Mouse (Mus musculus): ENCODE data around the gene Gpatch4. TPM values are rescaled to one million over a fixed set of nuclear protein-coding genes. Genes with fewer than 3 reads are reported as not detected.

Gene Gpatch4
- polyA plus RNA-seq, 1 experiment, result 18.9 TPM

DNA sequence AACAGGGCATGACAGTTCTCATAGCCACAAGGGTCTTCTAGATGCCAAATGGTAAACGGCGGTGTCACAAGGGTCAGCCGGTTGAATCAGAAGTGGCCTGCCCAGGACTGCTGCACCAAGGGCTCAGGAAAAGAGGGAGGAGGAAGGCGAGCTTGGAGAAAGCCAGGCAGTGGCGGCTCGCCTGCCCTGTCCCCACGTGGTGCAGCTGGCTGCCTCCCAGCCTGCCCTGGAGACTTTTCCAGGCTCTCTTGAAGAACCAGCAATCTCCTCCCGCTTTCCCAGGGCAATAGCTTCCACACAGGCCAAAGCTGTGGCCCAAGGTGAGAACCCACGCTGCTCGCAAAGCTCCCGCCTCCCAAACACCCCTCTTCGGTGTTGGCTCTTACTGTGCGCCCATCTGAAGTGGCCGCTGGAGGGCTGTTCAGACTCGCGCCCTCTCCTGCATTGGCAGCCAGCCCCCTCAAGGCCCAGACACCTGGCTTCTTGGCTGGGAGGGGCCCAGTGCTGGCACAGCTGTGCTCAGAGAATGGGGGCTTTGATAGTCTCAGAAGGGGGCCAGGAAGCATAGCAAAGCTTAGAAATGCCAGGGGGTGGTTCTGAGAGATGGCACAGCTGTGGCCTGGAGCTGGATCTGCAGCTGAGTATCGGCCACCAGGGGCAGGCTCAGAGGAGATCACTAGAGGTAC is 40.5 kb upstream of the Gpatch4 start:
- TF ChIP-seq GATA1 (IDR thresholded peaks at IDR 0.05; ENCODE audit: borderline replicate concordance, low read length), result no peak
- no peak for TF ChIP-seq FLI1 (IDR thresholded peaks at IDR 0.05; ENCODE audit: low read length)
- Histone ChIP-seq H3K9me3 (peaks cover 22% of the 10 kb centered on the region), H3K36me3 (replicated peaks; ENCODE audit: low read length) (no peaks in the 10 kb centered on the region), H3K27me3 (replicated peaks) (peaks cover 84% of the 10 kb centered on the region), H3K4me1 (peaks cover 26% of the 10 kb centered on the region), H3K4me3 (replicated peaks) (no peak overlapping the region)

DNA sequence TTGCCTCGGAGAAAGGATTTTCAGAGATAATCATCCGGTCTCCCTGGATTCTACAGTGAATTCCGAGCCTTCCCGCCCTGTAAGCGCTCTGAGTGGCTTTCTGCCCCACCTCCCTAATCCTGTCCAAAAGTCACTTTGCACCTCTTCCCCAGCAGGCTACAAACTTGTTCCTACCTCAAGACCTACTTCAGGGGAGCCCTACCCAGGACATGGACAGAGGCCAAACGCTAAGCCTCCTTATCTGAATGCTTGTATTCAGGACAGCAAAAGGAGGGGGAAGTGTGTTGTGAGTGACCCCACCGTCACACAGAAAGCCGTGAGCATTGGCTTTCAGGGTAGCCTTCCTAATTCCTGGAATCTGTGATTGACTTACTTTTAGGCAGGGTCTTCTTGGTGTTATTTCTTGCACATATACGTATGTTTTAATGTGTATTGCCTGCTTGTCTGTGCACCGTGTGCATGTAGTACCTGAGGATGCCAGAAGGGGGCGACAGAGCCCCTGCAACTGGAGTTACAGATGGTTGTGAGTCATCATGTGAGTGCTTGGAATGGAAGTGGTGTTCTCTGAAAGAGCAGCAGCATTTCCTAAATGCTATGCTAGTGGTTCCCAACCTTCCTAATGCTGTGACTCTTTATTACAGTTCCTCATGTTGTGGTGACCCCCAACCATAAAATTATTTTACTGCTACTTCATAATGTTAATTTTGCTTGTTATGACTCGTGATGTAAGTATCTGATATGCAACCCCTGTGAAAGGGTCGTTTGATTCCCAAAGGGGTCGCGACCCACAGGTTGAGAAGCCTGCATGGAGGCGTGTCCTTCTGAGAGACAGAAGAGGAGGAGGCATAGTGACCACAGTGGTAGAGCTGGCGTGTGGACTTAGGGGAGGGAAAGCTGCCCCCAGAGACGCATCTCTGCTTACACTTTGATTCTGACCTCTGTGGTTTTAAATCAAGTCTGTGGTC is 36.8 kb upstream of the Gpatch4 start:
- Histone ChIP-seq H3K36me3 (replicated peaks; ENCODE audit: low read length) (no peaks in the 10 kb centered on the region), H3K9me3 (peaks cover 22% of the 10 kb centered on the region), H3K4me1 (no peaks in the 10 kb centered on the region), H3K27me3 (replicated peaks) (peaks cover 61% of the 10 kb centered on the region), H3K4me3 (replicated peaks) (no peak overlapping the region)
- TF ChIP-seq FLI1 (IDR thresholded peaks at IDR 0.05; ENCODE audit: low read length) (no peak), GATA1 (IDR thresholded peaks at IDR 0.05; ENCODE audit: borderline replicate concordance, low read length) (no peak)

GRCm38 (mm10) chr3:88010634-88011265 is 32.2 kb upstream of the Gpatch4 start:
- H3K9me3 ChIP-seq, result peaks cover 25% of the 10 kb centered on the region
- TF ChIP-seq FLI1 (IDR thresholded peaks at IDR 0.05; ENCODE audit: low read length) (no peak), GATA1 (IDR thresholded peaks at IDR 0.05; ENCODE audit: borderline replicate concordance, low read length) (no peak)
- no peaks in the 10 kb centered on the region for H3K36me3 ChIP-seq (replicated peaks; ENCODE audit: low read length)
- H3K27me3 ChIP-seq (replicated peaks), result peaks cover 45% of the 10 kb centered on the region
- no peak overlapping the region for H3K4me3 ChIP-seq (replicated peaks)
- H3K4me1 ChIP-seq, result no peaks in the 10 kb centered on the region

DNA sequence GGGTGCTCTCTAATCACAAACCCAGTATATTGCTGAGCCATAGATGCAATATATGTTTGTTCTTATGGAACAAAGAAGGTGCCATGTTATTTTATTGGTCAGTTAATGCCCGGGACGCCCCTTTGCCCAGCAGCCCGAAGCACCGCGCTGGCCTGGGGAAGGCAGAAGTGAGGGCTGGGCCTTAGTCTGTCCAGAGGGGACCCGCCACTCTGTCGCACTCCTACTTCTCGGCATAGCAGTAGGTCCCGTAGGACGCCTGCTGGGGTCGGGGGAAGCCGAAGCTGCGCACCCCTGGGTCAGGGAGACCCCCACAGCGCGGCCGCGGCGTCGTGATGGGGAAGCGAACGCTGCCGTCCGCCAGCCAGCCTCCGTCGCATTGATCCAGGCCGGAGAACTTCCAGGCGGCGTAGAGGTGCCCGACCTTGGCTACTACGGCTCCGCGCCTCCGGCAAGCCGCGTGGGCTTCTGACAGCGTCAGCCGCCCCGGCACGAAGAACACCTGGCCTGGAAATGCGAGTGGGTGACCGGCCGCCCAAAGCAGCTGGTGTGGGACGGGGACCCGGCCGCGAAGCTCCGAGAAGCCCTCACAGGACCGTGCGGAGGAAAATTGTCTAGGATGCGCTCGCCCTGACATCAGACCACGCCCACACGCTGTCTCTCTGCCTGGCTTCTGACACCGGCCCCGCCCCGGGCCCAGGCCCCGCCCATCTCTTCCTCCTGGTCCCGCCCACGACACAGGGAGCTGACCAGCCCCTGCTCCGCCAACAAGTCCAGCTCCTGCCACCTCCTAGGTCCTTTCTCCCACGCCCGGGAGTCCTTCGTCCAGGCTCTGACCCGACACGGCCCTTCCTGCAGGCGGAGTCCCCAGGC is 20.4 kb upstream of the Gpatch4 start:
- H3K27me3 ChIP-seq (replicated peaks), result peaks cover 81% of the 10 kb centered on the region
- H3K4me3 ChIP-seq (replicated peaks), result peak overlapping the region; percentile 92
- peaks cover 7% of the 10 kb centered on the region for H3K9me3 ChIP-seq
- TF ChIP-seq FLI1 (IDR thresholded peaks at IDR 0.05; ENCODE audit: low read length) (no peak), GATA1 (IDR thresholded peaks at IDR 0.05; ENCODE audit: borderline replicate concordance, low read length) (no peak)
- peaks cover 24% of the 10 kb centered on the region for H3K4me1 ChIP-seq
- no peaks in the 10 kb centered on the region for H3K36me3 ChIP-seq (replicated peaks; ENCODE audit: low read length)

DNA sequence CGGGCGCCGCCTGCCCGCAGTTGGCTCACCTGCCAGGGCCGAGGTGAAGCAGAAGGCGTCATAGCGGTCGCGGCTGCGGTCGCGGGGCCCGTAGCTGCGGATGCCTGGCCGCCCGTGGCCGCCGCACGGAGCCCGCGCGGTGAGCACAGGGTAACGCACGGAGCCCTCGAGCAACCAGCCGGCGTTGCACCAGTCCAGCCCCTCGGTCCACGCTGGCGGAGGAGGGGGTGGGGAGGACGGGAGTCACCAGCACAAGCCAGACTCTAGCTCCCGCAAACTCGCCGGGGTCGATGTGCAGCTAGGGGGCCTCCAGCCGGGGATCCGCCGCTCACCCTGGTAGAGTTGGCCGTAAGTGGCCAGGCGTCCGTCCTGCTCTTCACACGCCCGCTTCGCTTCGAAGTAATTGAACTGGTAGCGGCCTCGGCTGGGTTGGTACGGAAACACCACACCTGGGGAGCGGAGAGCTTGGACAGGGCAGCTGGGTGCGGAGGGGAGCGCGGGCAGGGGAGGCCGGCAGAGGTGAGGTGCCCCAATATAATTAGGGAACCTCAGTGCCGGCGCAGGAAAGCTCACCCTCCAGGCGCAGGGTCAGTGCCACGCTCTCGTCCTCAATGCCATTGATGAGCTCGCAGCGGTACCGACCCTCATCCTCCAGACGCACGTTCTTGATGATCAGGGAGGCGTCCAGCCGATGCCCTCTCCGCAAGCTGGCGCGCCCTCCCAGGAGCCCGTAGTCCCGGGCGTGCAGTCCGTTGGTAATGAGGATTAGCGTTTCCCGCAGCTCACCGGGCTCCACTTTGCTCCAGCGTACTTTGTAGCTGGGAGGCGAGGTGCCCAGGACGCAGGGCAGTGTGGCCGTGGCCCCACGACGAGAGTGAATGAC is 19.5 kb upstream of the Gpatch4 start:
- peak overlapping the region; percentile 92 for H3K4me3 ChIP-seq (replicated peaks)
- H3K9me3 ChIP-seq, result peaks cover 16% of the 10 kb centered on the region
- H3K4me1 ChIP-seq, result peaks cover 24% of the 10 kb centered on the region
- no peaks in the 10 kb centered on the region for H3K36me3 ChIP-seq (replicated peaks; ENCODE audit: low read length)
- TF ChIP-seq GATA1 (IDR thresholded peaks at IDR 0.05; ENCODE audit: borderline replicate concordance, low read length) (no peak), FLI1 (IDR thresholded peaks at IDR 0.05; ENCODE audit: low read length) (no peak)
- H3K27me3 ChIP-seq (replicated peaks), result peaks cover 80% of the 10 kb centered on the region

DNA sequence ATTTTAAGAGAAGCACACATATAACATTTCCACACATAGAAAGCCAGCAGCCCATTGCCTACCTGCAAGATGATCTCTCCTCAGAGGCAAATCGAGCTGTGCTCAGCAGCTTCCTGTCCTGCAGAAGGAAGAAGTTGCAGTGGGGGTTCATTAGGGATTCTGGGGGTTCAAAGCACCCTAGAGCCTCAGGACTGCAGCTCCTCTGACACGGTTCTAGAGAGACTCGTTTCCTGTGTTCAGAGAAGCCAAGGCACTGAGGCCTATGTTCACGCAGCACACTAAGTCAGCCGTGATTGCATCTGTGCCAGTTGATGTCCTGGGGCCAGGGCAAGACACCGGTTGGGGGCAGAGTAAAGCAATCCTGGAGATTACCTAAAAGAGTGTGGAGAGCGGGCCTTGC is 16.1 kb upstream of the Gpatch4 start:
- Histone ChIP-seq H3K4me1 (peaks cover 30% of the 10 kb centered on the region), H3K4me3 (replicated peaks) (no peak overlapping the region), H3K36me3 (replicated peaks; ENCODE audit: low read length) (no peaks in the 10 kb centered on the region), H3K27me3 (replicated peaks) (peaks cover 83% of the 10 kb centered on the region), H3K9me3 (peaks cover 18% of the 10 kb centered on the region)
- no peak for TF ChIP-seq FLI1 (IDR thresholded peaks at IDR 0.05; ENCODE audit: low read length)
- no peak for TF ChIP-seq GATA1 (IDR thresholded peaks at IDR 0.05; ENCODE audit: borderline replicate concordance, low read length)

DNA sequence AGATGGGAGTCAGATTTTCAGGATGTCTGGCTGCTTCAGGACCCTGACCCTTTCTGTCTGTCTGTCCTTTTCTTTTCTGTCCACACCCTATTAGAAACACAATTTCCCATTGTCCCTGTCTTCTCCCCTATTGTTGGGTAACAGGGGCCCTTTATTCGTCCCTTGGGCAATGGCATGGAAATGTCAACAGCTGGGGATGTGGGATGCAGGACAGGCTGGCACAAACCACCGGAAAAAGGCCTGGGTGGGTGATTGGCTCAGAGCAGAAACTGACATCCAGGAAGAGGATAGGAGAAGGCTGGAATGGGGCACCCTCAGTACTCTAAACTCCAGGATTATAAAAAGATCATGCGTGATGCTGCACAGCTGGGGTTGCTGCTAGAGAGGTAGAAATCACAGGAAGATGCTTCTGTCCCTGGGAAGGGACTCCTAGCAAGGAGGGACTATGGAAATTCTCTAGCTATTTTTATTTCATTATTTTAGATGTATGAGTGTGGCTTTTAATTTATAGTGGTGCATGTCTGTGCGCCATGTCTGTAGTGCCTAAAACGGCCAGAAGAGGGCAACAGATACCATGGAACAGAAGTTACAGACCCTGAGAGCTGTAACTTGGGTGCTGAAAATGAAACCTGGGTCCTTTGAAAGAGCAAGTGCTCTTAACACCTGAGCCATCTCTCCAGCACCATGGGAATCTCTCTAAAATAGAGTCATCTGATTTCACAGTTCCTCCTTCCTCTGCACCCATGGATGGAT is 15.3 kb upstream of the Gpatch4 start, which contains the start of gene Hapln2:
Gene Hapln2 (minus strand): TSS at position 150 of the 753 bp plus-strand sequence.
- Histone ChIP-seq H3K9me3 (peaks cover 20% of the 10 kb centered on the region), H3K4me3 (replicated peaks) (no peak within 1 kb of the TSS), H3K4me1 (peaks cover 24% of the 10 kb centered on the region), H3K36me3 (replicated peaks; ENCODE audit: low read length) (no peaks in the 10 kb centered on the region), H3K27me3 (replicated peaks) (peaks cover 84% of the 10 kb centered on the region)
- no peak for TF ChIP-seq FLI1 (IDR thresholded peaks at IDR 0.05; ENCODE audit: low read length)
- TF ChIP-seq GATA1 (IDR thresholded peaks at IDR 0.05; ENCODE audit: borderline replicate concordance, low read length), result no peak
